Mouse (Mus musculus) cortical plate, adult 2 months (tissue): ENCODE measurements at regions not wholly inside any gene's neighbourhood (a gene's known extent, or its start where the extent isn't known, plus 50 kb on each side); places are given as distances from the start of the nearest gene placed in this dataset.

Experiments
- CTCF ChIP-seq: fragments of 200-500 bp; IDR thresholded peaks from 2 replicates; pipeline ENCODE4 v1.5.1; 2011; ENCODE audit warnings: mild to moderate bottlenecking, control low read depth, low read length; ENCODE audit not compliant: insufficient read depth; ENCODE audit errors: extremely low read depth
- POLR2A ChIP-seq: fragments of 200-500 bp; IDR thresholded peaks from 2 replicates; pipeline ENCODE4 v1.6.1; 2011; ENCODE audit warnings: mild to moderate bottlenecking, low read length, control low read depth; ENCODE audit not compliant: insufficient read depth; ENCODE audit errors: extremely low read depth

GRCm38 (mm10) chr8:26903289-26903688 lies 73.8 kb upstream of the Zfp703 start:
- TF ChIP-seq CTCF (no peak), POLR2A (no peak)
